Mouse (Mus musculus) urinary bladder, adult 18-20 months (tissue): ENCODE results near the gene Nhp2.
"Not testable (repeated sequence)": the region's sequence is repeated elsewhere in the genome, so short reads cannot be mapped to it uniquely, and the experiment has no call there.

Experiments
- DNase-seq, 2 experiments: peaks; one replicate each; pipeline ENCODE4 v3.0.0; 2022; ENCODE audit warnings: low spot score in 2 of 2, mixed read lengths in 2 of 2

The Nhp2 gene

GRCm38 (mm10) chr11:51606447-51607095, 13.0 kb upstream of the Nhp2 start, which contains the start of gene Hnrnpab:
Hnrnpab (minus strand) TSS chr11:51606847.
- DNase-seq, result peak; percentile 91 to 96

- no peak for DNase-seq
These were observed 12.3 kb upstream of the Nhp2 start for GRCm38 (mm10) chr11:51607096-51607738.

- DNase-seq, result no peak
These were observed 10.1 kb upstream of the Nhp2 start for GRCm38 (mm10) chr11:51609266-51609909.

- not testable (repeated sequence) for DNase-seq
These were observed 9.6 kb upstream of the Nhp2 start for GRCm38 (mm10) chr11:51609940-51610339.

- DNase-seq, result no peak
These were observed 5.3 kb upstream of the Nhp2 start for GRCm38 (mm10) chr11:51614256-51614655.

GRCm38 (mm10) chr11:51615129-51615528, 4.4 kb upstream of the Nhp2 start:
- DNase-seq, result peak in 1 of 2 experiments; percentile 24

- peak; percentile 71 to 73 for DNase-seq
These were observed 3.9 kb upstream of the Nhp2 start for GRCm38 (mm10) chr11:51615601-51616000.

GRCm38 (mm10) chr11:51616113-51616512, 3.4 kb upstream of the Nhp2 start:
- not testable (repeated sequence) for DNase-seq

- peak in 1 of 2 experiments; percentile 51 for DNase-seq
These were observed 1.8 kb upstream of the Nhp2 start for GRCm38 (mm10) chr11:51617693-51618092.

- DNase-seq, result no peak
These were observed 584 bp upstream of the Nhp2 start for GRCm38 (mm10) chr11:51618894-51619408.

GRCm38 (mm10) chr11:51620084-51620483, 549 bp downstream of the Nhp2 start:
- no peak for DNase-seq

GRCm38 (mm10) chr11:51621776-51622175, 2.2 kb downstream of the Nhp2 start:
- no peak for DNase-seq

- no peak for DNase-seq
These were observed 3.5 kb downstream of the Nhp2 start for GRCm38 (mm10) chr11:51622971-51623491.

- no peak for DNase-seq
These were observed 5.8 kb downstream of the Nhp2 start for GRCm38 (mm10) chr11:51625187-51625820.

- DNase-seq, result no peak
These were observed 7.9 kb downstream of the Nhp2 start for GRCm38 (mm10) chr11:51627425-51627824.

- no peak for DNase-seq
These were observed 8.4 kb downstream of the Nhp2 start for GRCm38 (mm10) chr11:51627907-51628306.

GRCm38 (mm10) chr11:51629651-51630314, 10.2 kb downstream of the Nhp2 start:
- no peak for DNase-seq

GRCm38 (mm10) chr11:51632130-51632753, 12.7 kb downstream of the Nhp2 start:
- DNase-seq, result no peak

- DNase-seq, result not testable (repeated sequence)
These were observed 13.7 kb downstream of the Nhp2 start for GRCm38 (mm10) chr11:51633200-51633599.

- DNase-seq, result no peak
These were observed 14.2 kb downstream of the Nhp2 start for GRCm38 (mm10) chr11:51633721-51634120.

GRCm38 (mm10) chr11:51635127-51635524, 15.6 kb downstream of the Nhp2 start:
- DNase-seq, result no peak
